Mouse (Mus musculus) cortical plate, adult 2 months (tissue): ENCODE measurements at regions not wholly inside any gene's neighbourhood (a gene's known extent, or its start where the extent isn't known, plus 50 kb on each side); places are given as distances from the start of the nearest gene placed in this dataset.

Experiments
- H3K27ac ChIP-seq: fragments of 200-500 bp; 2 replicates; pipeline ENCODE4 v1.5.1; 2012; ENCODE audit warnings: low read length, control low read depth, inconsistent platforms; ENCODE audit not compliant: insufficient read depth
- H3K4me1 ChIP-seq: fragments of 200-500 bp; 2 replicates; pipeline ENCODE4 v1.6.1; 2011; ENCODE audit warnings: low read length; ENCODE audit not compliant: control insufficient read depth, insufficient read depth
- H3K4me3 ChIP-seq: fragments of 200-500 bp; 2 replicates; pipeline ENCODE4 v1.5.1; 2011; ENCODE audit warnings: mild to moderate bottlenecking, low read length, control low read depth; ENCODE audit not compliant: insufficient read depth
- CTCF ChIP-seq: fragments of 200-500 bp; IDR thresholded peaks from 2 replicates; pipeline ENCODE4 v1.5.1; 2011; ENCODE audit warnings: mild to moderate bottlenecking, control low read depth, low read length; ENCODE audit not compliant: insufficient read depth; ENCODE audit errors: extremely low read depth
- POLR2A ChIP-seq: fragments of 200-500 bp; IDR thresholded peaks from 2 replicates; pipeline ENCODE4 v1.6.1; 2011; ENCODE audit warnings: mild to moderate bottlenecking, low read length, control low read depth; ENCODE audit not compliant: insufficient read depth; ENCODE audit errors: extremely low read depth

- H3K4me3 ChIP-seq: no peak overlapping the region
- TF ChIP-seq CTCF (no peak), POLR2A (no peak)
- H3K27ac ChIP-seq: no peak overlapping the region
- H3K4me1 ChIP-seq: no peaks in the 10 kb centered on the region
Observed at GRCm38 (mm10) chr8:90011682-90012409, 336.3 kb downstream of the Tox3 start.

DNA sequence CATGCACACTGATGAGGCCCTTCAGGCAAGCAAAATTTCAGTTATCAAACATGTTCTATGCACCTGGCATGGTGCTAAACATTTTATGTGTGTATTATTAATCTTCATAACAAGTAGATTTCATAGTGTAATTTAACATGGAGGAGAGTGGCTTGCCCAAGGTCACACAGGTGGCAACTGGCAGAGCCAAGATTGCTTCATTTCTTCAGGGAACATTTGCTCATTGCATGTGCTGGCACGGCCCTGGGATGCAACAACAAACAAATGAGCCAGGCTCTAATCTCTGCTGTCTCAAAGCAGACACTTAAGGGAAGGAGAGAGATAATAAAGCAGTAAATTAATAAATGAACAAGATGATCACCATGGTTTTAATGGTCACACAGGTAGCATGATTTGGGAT, 338.7 kb downstream of the Tox3 start:
- H3K4me1 ChIP-seq: no peaks in the 10 kb centered on the region
- no peak overlapping the region for H3K27ac ChIP-seq
- TF ChIP-seq CTCF (no peak), POLR2A (no peak)
- no peak overlapping the region for H3K4me3 ChIP-seq

- Histone ChIP-seq H3K4me1 (no peaks in the 10 kb centered on the region), H3K27ac (no peak overlapping the region), H3K4me3 (no peak overlapping the region)
- TF ChIP-seq CTCF: peak; percentile 95
- no peak for TF ChIP-seq POLR2A
Observed at GRCm38 (mm10) chr8:90000899-90001640, 347.1 kb downstream of the Tox3 start.

- TF ChIP-seq CTCF: no peak
- TF ChIP-seq POLR2A: no peak
- no peak overlapping the region for H3K4me3 ChIP-seq
- no peak overlapping the region for H3K27ac ChIP-seq
- H3K4me1 ChIP-seq: no peaks in the 10 kb centered on the region
Observed at GRCm38 (mm10) chr8:89993743-89994142, 354.4 kb downstream of the Tox3 start.

DNA sequence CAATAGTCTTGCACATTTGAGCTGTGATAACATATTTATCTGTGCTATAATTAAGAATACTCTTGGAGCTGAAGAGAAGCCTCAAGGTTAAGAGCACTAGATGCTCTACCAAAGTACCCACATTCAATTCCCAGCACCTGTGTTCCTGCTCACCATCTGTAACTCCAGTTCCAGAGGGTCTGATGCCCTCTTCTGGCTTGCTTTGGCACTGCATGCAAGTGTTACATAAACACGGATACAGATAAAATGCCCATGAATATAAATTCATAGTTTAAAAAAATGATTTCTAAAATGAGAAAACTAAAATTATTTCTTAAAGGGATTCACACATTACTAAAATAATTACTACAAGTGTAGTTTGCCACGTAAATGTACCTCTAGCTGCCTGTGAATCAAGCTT, 364.3 kb downstream of the Tox3 start:
- Histone ChIP-seq H3K27ac (no peak overlapping the region), H3K4me3 (no peak overlapping the region), H3K4me1 (no peaks in the 10 kb centered on the region)
- TF ChIP-seq POLR2A: no peak

GRCm38 (mm10) chr8:89982551-89982950, 365.6 kb downstream of the Tox3 start:
- Histone ChIP-seq H3K4me1 (no peaks in the 10 kb centered on the region), H3K4me3 (no peak overlapping the region), H3K27ac (no peak overlapping the region)
- TF ChIP-seq POLR2A (no peak), CTCF (no peak)

- TF ChIP-seq CTCF (no peak), POLR2A (no peak)
- no peak overlapping the region for H3K4me3 ChIP-seq
- no peak overlapping the region for H3K27ac ChIP-seq
- no peaks in the 10 kb centered on the region for H3K4me1 ChIP-seq
Observed at GRCm38 (mm10) chr8:89981320-89981719, 366.8 kb downstream of the Tox3 start.

DNA sequence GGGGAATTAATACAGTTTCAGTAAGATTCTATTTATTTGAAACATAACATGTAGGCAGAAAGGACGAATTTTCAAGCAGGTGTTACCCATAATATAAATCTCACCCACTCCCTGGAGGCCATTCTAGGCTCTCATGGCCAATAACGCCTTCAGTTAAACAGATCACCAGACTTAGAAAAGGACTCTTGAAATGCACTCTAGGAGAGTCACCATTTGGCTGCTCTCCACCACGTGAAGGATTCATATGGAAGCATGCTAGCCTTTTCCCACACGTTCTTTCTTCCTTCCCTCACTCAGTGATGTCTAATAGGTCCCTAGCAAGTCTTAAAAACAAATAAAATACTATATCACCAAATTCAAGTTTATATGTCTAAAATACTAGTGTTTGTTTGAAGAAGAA, 367.7 kb downstream of the Tox3 start:
- Histone ChIP-seq H3K4me3 (no peak overlapping the region), H3K27ac (no peak overlapping the region), H3K4me1 (no peaks in the 10 kb centered on the region)
- TF ChIP-seq POLR2A: no peak
- TF ChIP-seq CTCF: no peak

- Histone ChIP-seq H3K27ac (no peak overlapping the region), H3K4me1 (no peaks in the 10 kb centered on the region), H3K4me3 (no peak overlapping the region)
- TF ChIP-seq CTCF (no peak), POLR2A (no peak)
Observed at GRCm38 (mm10) chr8:89962799-89963198, 385.3 kb downstream of the Tox3 start.

- TF ChIP-seq POLR2A (no peak), CTCF (no peak)
- Histone ChIP-seq H3K4me3 (no peak overlapping the region), H3K27ac (no peak overlapping the region), H3K4me1 (no peaks in the 10 kb centered on the region)
Observed at GRCm38 (mm10) chr8:89957486-89957885, 390.7 kb downstream of the Tox3 start.
